8 mouse cellular contexts compared by ENCODE assay signal in the genomic region with DNA sequence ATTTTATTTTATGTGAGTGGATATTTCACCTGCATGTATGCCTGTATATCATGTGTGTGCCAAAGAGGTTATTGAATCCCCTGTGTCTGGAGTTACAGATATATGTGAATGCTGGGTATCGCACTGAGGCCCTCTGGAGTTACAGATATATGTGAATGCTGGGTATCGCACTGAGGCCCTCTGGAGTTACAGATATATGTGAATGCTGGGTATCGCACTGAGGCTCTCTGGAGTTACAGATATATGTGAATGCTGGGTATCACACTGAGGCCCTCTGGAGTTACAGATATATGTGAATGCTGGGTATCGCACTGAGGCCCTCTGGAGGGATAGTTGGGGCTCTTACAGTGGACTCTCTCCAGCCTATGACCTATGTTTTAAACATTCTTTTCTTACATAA.
DNase-seq lines count a peak whose midpoint lies in the region; ATAC-seq and TF ChIP-seq lines count a peak whose summit lies in the region.
"Not testable (repeated sequence)": the region's sequence is repeated elsewhere in the genome, so short reads cannot be mapped to it uniquely, and the experiment has no call there.

No protein-coding gene starts in this region.

- peak overlapping the region; percentile 94 for H3K27ac ChIP-seq in liver, embryonic 12.5 days
- peak overlapping the region; percentile 96 for H3K27ac ChIP-seq in liver, embryonic 14.5 days
- H3K27ac ChIP-seq in liver, embryonic 16.5 days (ENCODE audit: low read length): peak overlapping the region; percentile 84
- not testable (repeated sequence) for H3K27ac ChIP-seq in stomach, embryonic 15.5 days

- 45% methylated on average over 4 of the region's 4 CpGs for WGBS in liver, embryonic 12.5 days (ENCODE audit: insufficient replicate concordance)
- WGBS in liver, embryonic 14.5 days (ENCODE audit: insufficient replicate concordance): 43% methylated on average over 4 of the region's 4 CpGs
- WGBS in liver, embryonic 16.5 days (ENCODE audit: insufficient replicate concordance): 41% methylated on average over 4 of the region's 4 CpGs
- 93% methylated on average over 4 of the region's 4 CpGs for WGBS in stomach, embryonic 15.5 days

- not testable (repeated sequence) for H3K27me3 ChIP-seq in liver, embryonic 12.5 days (replicated peaks); liver, embryonic 14.5 days (ENCODE audit: control insufficient read depth, insufficient read depth, low read length); liver, embryonic 16.5 days (ENCODE audit: control insufficient read depth, insufficient read depth, low read depth, low read length); stomach, embryonic 15.5 days (replicated peaks)

- DNase-seq in c-Kit-positive CD71-positive TER-119-negative erythroid progenitor cells, embryonic 14.5 days (ENCODE audit: low read depth): peak; percentile 36
- DNase-seq in liver: peak; percentile 73
- DNase-seq in liver, embryonic 14.5 days (ENCODE audit: low read depth in 3 of 3, low spot score in 3 of 3): peak; percentile 69 to 72 (median 70)

- H3K4me2 ChIP-seq in liver, embryonic 12.5 days: peak overlapping the region; percentile 50
- peak overlapping the region; percentile 48 for H3K4me2 ChIP-seq in liver, embryonic 14.5 days (ENCODE audit: low read depth)
- peak overlapping the region; percentile 34; the same call in 1 of the 2 replicates for H3K4me2 ChIP-seq in liver, embryonic 16.5 days (ENCODE audit: low read depth, low read length)
- H3K4me2 ChIP-seq in stomach, embryonic 15.5 days: not testable (repeated sequence)

- 0 out of 2 replicates have a peak overlapping the region, but pooled peaks have one; percentile 5 for H3K4me3 ChIP-seq in liver, embryonic 12.5 days
- not testable (repeated sequence) for H3K4me3 ChIP-seq in liver, embryonic 14.5 days (ENCODE audit: insufficient read depth in 1 of 2, low read depth in 2 of 2, low read length in 2 of 2); liver, embryonic 16.5 days (ENCODE audit: low read depth, low read length); stomach, embryonic 15.5 days (replicated peaks)

- ATAC-seq in erythroblast, adult 5-6 weeks (replicated peaks; ENCODE audit: low FRiP score, poor library complexity, severe bottlenecking): peak; percentile 59; the same call in 1 of the 2 replicates
- peak; percentile 72 for ATAC-seq in erythroid progenitor cell, adult 5-6 weeks (replicated peaks; ENCODE audit: low FRiP score, poor library complexity, severe bottlenecking)
- peak; percentile 96 for ATAC-seq in liver, embryonic 12.5 days
- peak; percentile 93 for ATAC-seq in liver, embryonic 14.5 days (ENCODE audit: insufficient read depth)
- ATAC-seq in liver, embryonic 16.5 days (ENCODE audit: low read depth): peak; percentile 90
- ATAC-seq in stomach, embryonic 15.5 days (ENCODE audit: insufficient read depth, low FRiP score, low read depth): peak; percentile 78; the same call in 1 of the 2 replicates

- H3K4me1 ChIP-seq in liver, embryonic 12.5 days: peaks cover 46% of the 10 kb centered on the region
- H3K4me1 ChIP-seq in liver, embryonic 14.5 days (replicated peaks; ENCODE audit: control insufficient read depth in 2 of 2, insufficient read depth in 2 of 2, low read length in 1 of 2): peaks cover 28 to 31% of the 10 kb centered on the region in 2 experiments
- H3K4me1 ChIP-seq in liver, embryonic 16.5 days (ENCODE audit: control insufficient read depth, low read depth, low read length): peaks cover 16% of the 10 kb centered on the region
- H3K4me1 ChIP-seq in stomach, embryonic 15.5 days: not testable (repeated sequence)

- TF ChIP-seq EP300 in liver, embryonic 14.5 days (IDR thresholded peaks at IDR 0.05; ENCODE audit: low read depth): peak; percentile 96

- not testable (repeated sequence) for H3K36me3 ChIP-seq in liver, embryonic 12.5 days; liver, embryonic 14.5 days (replicated peaks; ENCODE audit: control insufficient read depth, insufficient read depth, low read depth); liver, embryonic 16.5 days (ENCODE audit: control insufficient read depth, insufficient read depth); stomach, embryonic 15.5 days

- TF ChIP-seq CTCF in liver, embryonic 14.5 days (IDR thresholded peaks at IDR 0.05; ENCODE audit: low read depth): not testable (repeated sequence)

- peak overlapping the region; percentile 58 for H3K9ac ChIP-seq in liver, embryonic 12.5 days
- H3K9ac ChIP-seq in liver, embryonic 14.5 days (replicated peaks): peak overlapping the region; percentile 37; the same call in 1 of the 2 replicates
- not testable (repeated sequence) for H3K9ac ChIP-seq in liver, embryonic 16.5 days (ENCODE audit: low read depth, low read length); stomach, embryonic 15.5 days

- H3K9me3 ChIP-seq in liver, embryonic 12.5 days (replicated peaks); liver, embryonic 14.5 days (ENCODE audit: control insufficient read depth, low read length); liver, embryonic 16.5 days (replicated peaks; ENCODE audit: control insufficient read depth, low read length); stomach, embryonic 15.5 days: not testable (repeated sequence)
